Mouse (Mus musculus): Measurements from ENCODE around the gene Cds1. TPM values are rescaled to one million over a fixed set of nuclear protein-coding genes. Genes with fewer than 3 reads are reported as not detected.
A peak's percentile ranks its signal among the peaks of the same experiment; 100 is the strongest.
"Not testable (repeated sequence)": the region's sequence is repeated elsewhere in the genome, so short reads cannot be mapped to it uniquely, and the experiment has no call there.

Cds1 gene
- polyA plus RNA-seq, 1 experiment from 2014 or later = 5.0 TPM

- Histone ChIP-seq H3K9ac (replicated peaks; ENCODE audit: low read depth, low read length) (no peak overlapping the region), H3K36me3 (ENCODE audit: control insufficient read depth, insufficient read depth, low read length) (no peaks in the 10 kb centered on the region), H3K27ac (ENCODE audit: low read length) (no peak overlapping the region), H3K4me2 (replicated peaks; ENCODE audit: low read depth, low read length) (peak overlapping the region; percentile 43), H3K27me3 (ENCODE audit: control insufficient read depth, insufficient read depth, low read length) (no peaks in the 10 kb centered on the region), H3K9me3 (ENCODE audit: control insufficient read depth, low read depth, low read length) (no peaks in the 10 kb centered on the region), H3K4me3 (ENCODE audit: low read depth, low read length) (no peak overlapping the region), H3K4me1 (ENCODE audit: control insufficient read depth, insufficient read depth, low read length) (peaks cover 13% of the 10 kb centered on the region)
- 11% methylated on average over 15 of the region's 15 CpGs for WGBS
- ATAC-seq (ENCODE audit: insufficient number of reproducible peaks, insufficient read depth, low FRiP score, low read depth) = peak; percentile 51; the same call in 1 of the 2 replicates
Measured at GRCm38 (mm10) chr5:101826531-101826970, 61.6 kb downstream of the Cds1 start.

- Histone ChIP-seq H3K9me3 (ENCODE audit: control insufficient read depth, low read depth, low read length) (no peaks in the 10 kb centered on the region), H3K36me3 (ENCODE audit: control insufficient read depth, insufficient read depth, low read length) (no peaks in the 10 kb centered on the region), H3K27me3 (ENCODE audit: control insufficient read depth, insufficient read depth, low read length) (no peaks in the 10 kb centered on the region), H3K9ac (replicated peaks; ENCODE audit: low read depth, low read length) (no peak overlapping the region), H3K27ac (ENCODE audit: low read length) (no peak overlapping the region), H3K4me1 (ENCODE audit: control insufficient read depth, insufficient read depth, low read length) (peaks cover 13% of the 10 kb centered on the region), H3K4me3 (ENCODE audit: low read depth, low read length) (no peak overlapping the region), H3K4me2 (replicated peaks; ENCODE audit: low read depth, low read length) (no peak overlapping the region)
- no peak for ATAC-seq (ENCODE audit: insufficient number of reproducible peaks, insufficient read depth, low FRiP score, low read depth)
- 34% methylated on average over 12 of the region's 12 CpGs for WGBS
Measured at GRCm38 (mm10) chr5:101827477-101827876, 62.5 kb downstream of the Cds1 start.

- H3K4me3 ChIP-seq (ENCODE audit: low read depth, low read length) = no peak overlapping the region
- no peak overlapping the region for H3K4me2 ChIP-seq (replicated peaks; ENCODE audit: low read depth, low read length)
- H3K9ac ChIP-seq (replicated peaks; ENCODE audit: low read depth, low read length) = no peak overlapping the region
- peaks cover 4% of the 10 kb centered on the region for H3K36me3 ChIP-seq (ENCODE audit: control insufficient read depth, insufficient read depth, low read length)
- WGBS = 83% methylated on average over 3 of the region's 3 CpGs
- no peak overlapping the region for H3K27ac ChIP-seq (ENCODE audit: low read length)
- no peaks in the 10 kb centered on the region for H3K27me3 ChIP-seq (ENCODE audit: control insufficient read depth, insufficient read depth, low read length)
- no peaks in the 10 kb centered on the region for H3K9me3 ChIP-seq (ENCODE audit: control insufficient read depth, low read depth, low read length)
- ATAC-seq (ENCODE audit: insufficient number of reproducible peaks, insufficient read depth, low FRiP score, low read depth) = no peak
- H3K4me1 ChIP-seq (ENCODE audit: control insufficient read depth, insufficient read depth, low read length) = peaks cover 13% of the 10 kb centered on the region
Measured at GRCm38 (mm10) chr5:101828932-101829331, 64.0 kb downstream of the Cds1 start.

- no peak overlapping the region for H3K4me3 ChIP-seq (ENCODE audit: low read depth, low read length)
- no peak for ATAC-seq (ENCODE audit: insufficient number of reproducible peaks, insufficient read depth, low FRiP score, low read depth)
- H3K9me3 ChIP-seq (ENCODE audit: control insufficient read depth, low read depth, low read length) = no peaks in the 10 kb centered on the region
- peaks cover 7% of the 10 kb centered on the region for H3K36me3 ChIP-seq (ENCODE audit: control insufficient read depth, insufficient read depth, low read length)
- H3K9ac ChIP-seq (replicated peaks; ENCODE audit: low read depth, low read length) = no peak overlapping the region
- no peak overlapping the region for H3K4me2 ChIP-seq (replicated peaks; ENCODE audit: low read depth, low read length)
- H3K27ac ChIP-seq (ENCODE audit: low read length) = no peak overlapping the region
- peaks cover 13% of the 10 kb centered on the region for H3K4me1 ChIP-seq (ENCODE audit: control insufficient read depth, insufficient read depth, low read length)
- H3K27me3 ChIP-seq (ENCODE audit: control insufficient read depth, insufficient read depth, low read length) = no peaks in the 10 kb centered on the region
- 76% methylated on average over 8 of the region's 8 CpGs for WGBS
Measured at GRCm38 (mm10) chr5:101830180-101830579, 65.2 kb downstream of the Cds1 start.

- Histone ChIP-seq H3K4me1 (ENCODE audit: control insufficient read depth, insufficient read depth, low read length) (peaks cover 2% of the 10 kb centered on the region; the same call in 1 of the 2 replicates), H3K27me3 (ENCODE audit: control insufficient read depth, insufficient read depth, low read length) (no peaks in the 10 kb centered on the region), H3K9me3 (ENCODE audit: control insufficient read depth, low read depth, low read length) (no peaks in the 10 kb centered on the region), H3K4me3 (ENCODE audit: low read depth, low read length) (no peak overlapping the region), H3K36me3 (ENCODE audit: control insufficient read depth, insufficient read depth, low read length) (peaks cover 23% of the 10 kb centered on the region), H3K9ac (replicated peaks; ENCODE audit: low read depth, low read length) (no peak overlapping the region), H3K4me2 (replicated peaks; ENCODE audit: low read depth, low read length) (no peak overlapping the region), H3K27ac (ENCODE audit: low read length) (no peak overlapping the region)
- WGBS = 89% methylated on average over 6 of the region's 6 CpGs
- no peak for ATAC-seq (ENCODE audit: insufficient number of reproducible peaks, insufficient read depth, low FRiP score, low read depth)
Measured at GRCm38 (mm10) chr5:101832042-101832441, 67.1 kb downstream of the Cds1 start.

- Histone ChIP-seq H3K4me2 (replicated peaks; ENCODE audit: low read depth, low read length) (no peak overlapping the region), H3K27me3 (ENCODE audit: control insufficient read depth, insufficient read depth, low read length) (no peaks in the 10 kb centered on the region), H3K9ac (replicated peaks; ENCODE audit: low read depth, low read length) (no peak overlapping the region), H3K9me3 (ENCODE audit: control insufficient read depth, low read depth, low read length) (no peaks in the 10 kb centered on the region), H3K4me3 (ENCODE audit: low read depth, low read length) (no peak overlapping the region), H3K36me3 (ENCODE audit: control insufficient read depth, insufficient read depth, low read length) (peaks cover 24% of the 10 kb centered on the region), H3K4me1 (ENCODE audit: control insufficient read depth, insufficient read depth, low read length) (no peaks in the 10 kb centered on the region), H3K27ac (ENCODE audit: low read length) (no peak overlapping the region)
- 92% methylated on average over 5 of the region's 5 CpGs for WGBS
- no peak for ATAC-seq (ENCODE audit: insufficient number of reproducible peaks, insufficient read depth, low FRiP score, low read depth)
Measured at GRCm38 (mm10) chr5:101832991-101833390, 68.1 kb downstream of the Cds1 start.

- Histone ChIP-seq H3K4me3 (ENCODE audit: low read depth, low read length) (no peak overlapping the region), H3K27me3 (ENCODE audit: control insufficient read depth, insufficient read depth, low read length) (no peaks in the 10 kb centered on the region), H3K36me3 (ENCODE audit: control insufficient read depth, insufficient read depth, low read length) (peaks cover 24% of the 10 kb centered on the region), H3K9ac (replicated peaks; ENCODE audit: low read depth, low read length) (no peak overlapping the region), H3K4me1 (ENCODE audit: control insufficient read depth, insufficient read depth, low read length) (no peaks in the 10 kb centered on the region), H3K27ac (ENCODE audit: low read length) (no peak overlapping the region), H3K4me2 (replicated peaks; ENCODE audit: low read depth, low read length) (no peak overlapping the region), H3K9me3 (ENCODE audit: control insufficient read depth, low read depth, low read length) (no peaks in the 10 kb centered on the region)
- 73% methylated on average over 8 of the region's 8 CpGs for WGBS
- ATAC-seq (ENCODE audit: insufficient number of reproducible peaks, insufficient read depth, low FRiP score, low read depth) = no peak
Measured at GRCm38 (mm10) chr5:101833875-101834274, 68.9 kb downstream of the Cds1 start.

- Histone ChIP-seq H3K4me2 (replicated peaks; ENCODE audit: low read depth, low read length) (no peak overlapping the region), H3K4me1 (ENCODE audit: control insufficient read depth, insufficient read depth, low read length) (no peaks in the 10 kb centered on the region), H3K9ac (replicated peaks; ENCODE audit: low read depth, low read length) (no peak overlapping the region), H3K36me3 (ENCODE audit: control insufficient read depth, insufficient read depth, low read length) (peaks cover 32% of the 10 kb centered on the region), H3K27ac (ENCODE audit: low read length) (no peak overlapping the region), H3K27me3 (ENCODE audit: control insufficient read depth, insufficient read depth, low read length) (no peaks in the 10 kb centered on the region), H3K9me3 (ENCODE audit: control insufficient read depth, low read depth, low read length) (no peaks in the 10 kb centered on the region), H3K4me3 (ENCODE audit: low read depth, low read length) (no peak overlapping the region)
- 92% methylated on average over 11 of the region's 11 CpGs for WGBS
- no peak for ATAC-seq (ENCODE audit: insufficient number of reproducible peaks, insufficient read depth, low FRiP score, low read depth)
Measured at GRCm38 (mm10) chr5:101836221-101836620, 71.3 kb downstream of the Cds1 start.

- not testable (repeated sequence) for H3K9me3 ChIP-seq (ENCODE audit: control insufficient read depth, low read depth, low read length); ATAC-seq (ENCODE audit: insufficient number of reproducible peaks, insufficient read depth, low FRiP score, low read depth); H3K27ac ChIP-seq (ENCODE audit: low read length); H3K9ac ChIP-seq (replicated peaks; ENCODE audit: low read depth, low read length); H3K4me3 ChIP-seq (ENCODE audit: low read depth, low read length); H3K27me3 ChIP-seq (ENCODE audit: control insufficient read depth, insufficient read depth, low read length); H3K4me2 ChIP-seq (replicated peaks; ENCODE audit: low read depth, low read length); H3K4me1 ChIP-seq (ENCODE audit: control insufficient read depth, insufficient read depth, low read length)
- WGBS = 95% methylated on average over 2 of the region's 2 CpGs
- peaks cover 45% of the 10 kb centered on the region for H3K36me3 ChIP-seq (ENCODE audit: control insufficient read depth, insufficient read depth, low read length)
Measured at GRCm38 (mm10) chr5:101837605-101838004, 72.7 kb downstream of the Cds1 start.

All from stomach, embryonic 14.5 days (tissue).